ENCODE assay signal across 14 mouse cellular contexts in genomic region chr11:106669102-106669872, GRCm38 (mm10). TPM values are rescaled to one million over a fixed set of nuclear protein-coding genes. Genes with fewer than 3 reads are reported as not detected.
DNase-seq lines count a peak whose midpoint lies in the region; ATAC-seq and TF ChIP-seq lines count a peak whose summit lies in the region.
"Had no signal": no experiment of that assay in that cellular context is flagged by ENCODE, and none has a peak within 500 bp of the region (broad histone marks: within the 10 kb centered on the region; RNA-seq: fewer than 3 reads in every experiment).

No protein-coding gene starts in this region.

- no peak overlapping the region for H3K9ac ChIP-seq in forebrain, embryonic 15.5 days (replicated peaks)
- H3K9ac ChIP-seq in hindbrain, embryonic 14.5 days = no peak overlapping the region
- H3K9ac ChIP-seq in CH12.LX (ENCODE audit: insufficient read depth, low read depth) = 0 out of 2 replicates have a peak overlapping the region, but pooled peaks have one; percentile 16
- H3K9ac ChIP-seq: hindbrain, embryonic 15.5 days; kidney, embryonic 15.5 days; liver, embryonic 15.5 days had no signal

- no peak for TF ChIP-seq EP300 in CH12.LX (IDR thresholded peaks at IDR 0.05; ENCODE audit: low read length)

- H3K27ac ChIP-seq in forebrain, embryonic 10.5 days = peak overlapping the region; percentile 4; the same call in 1 of the 2 replicates
- no peak overlapping the region for H3K27ac ChIP-seq in forebrain, embryonic 15.5 days (replicated peaks)
- H3K27ac ChIP-seq in hindbrain, embryonic 10.5 days = peak overlapping the region; percentile 36; the same call in 1 of the 2 replicates
- H3K27ac ChIP-seq in hindbrain, embryonic 14.5 days = no peak overlapping the region
- peak overlapping the region; percentile 69 for H3K27ac ChIP-seq in CH12.LX (ENCODE audit: insufficient read depth, low read depth)
- H3K27ac ChIP-seq: hindbrain, embryonic 15.5 days; kidney, embryonic 15.5 days; liver, embryonic 15.5 days had no signal

- H3K36me3 ChIP-seq in forebrain, embryonic 10.5 days (replicated peaks) = no peaks in the 10 kb centered on the region
- no peaks in the 10 kb centered on the region for H3K36me3 ChIP-seq in forebrain, embryonic 15.5 days
- no peaks in the 10 kb centered on the region for H3K36me3 ChIP-seq in hindbrain, embryonic 10.5 days
- H3K36me3 ChIP-seq in hindbrain, embryonic 14.5 days (replicated peaks; ENCODE audit: control insufficient read depth, insufficient read depth) = no peaks in the 10 kb centered on the region
- H3K36me3 ChIP-seq in CH12.LX (replicated peaks in 1 of 2; ENCODE audit: control insufficient read depth in 1 of 2, insufficient read depth in 1 of 2, low read length in 1 of 2) = peaks cover 0 to 12% of the 10 kb centered on the region in 2 experiments
- H3K36me3 ChIP-seq: G1E; hindbrain, embryonic 15.5 days; kidney, embryonic 15.5 days; liver, embryonic 15.5 days had no signal

- in situ Hi-C loops in CH12.LX (cut with MboI; ENCODE audit: low pct_ligation_motif_present, low pct_unique_long_range_greater_than_20kb, low sequenced_read_pairs) = no loop called here

- H3K4me3 ChIP-seq in forebrain, embryonic 10.5 days = no peak overlapping the region
- no peak overlapping the region for H3K4me3 ChIP-seq in forebrain, embryonic 15.5 days
- H3K4me3 ChIP-seq in hindbrain, embryonic 10.5 days = no peak overlapping the region
- H3K4me3 ChIP-seq in hindbrain, embryonic 14.5 days (replicated peaks; ENCODE audit: low read length) = no peak overlapping the region
- no peak overlapping the region for H3K4me3 ChIP-seq in CH12.LX (replicated peaks in 1 of 3; ENCODE audit: low read depth in 2 of 3, low read length in 2 of 3, poor library complexity in 1 of 3)
- H3K4me3 ChIP-seq: hindbrain, embryonic 15.5 days; kidney, embryonic 15.5 days; liver, embryonic 15.5 days; myocyte had no signal

- no peak for TF ChIP-seq CTCF in CH12.LX (conservative IDR thresholded peaks at IDR 0.05 in 1 of 2, IDR thresholded peaks at IDR 0.05 in 1 of 2; ENCODE audit: low read depth in 2 of 2, low read length in 2 of 2)

- H3K9me3 ChIP-seq in forebrain, embryonic 10.5 days = no peaks in the 10 kb centered on the region
- no peaks in the 10 kb centered on the region for H3K9me3 ChIP-seq in forebrain, embryonic 15.5 days
- H3K9me3 ChIP-seq in hindbrain, embryonic 10.5 days = no peaks in the 10 kb centered on the region
- H3K9me3 ChIP-seq in hindbrain, embryonic 14.5 days (ENCODE audit: control insufficient read depth, low read length) = no peaks in the 10 kb centered on the region
- H3K9me3 ChIP-seq in CH12.LX (replicated peaks; ENCODE audit: low read length) = no peaks in the 10 kb centered on the region
- H3K9me3 ChIP-seq: G1E; hindbrain, embryonic 15.5 days; kidney, embryonic 15.5 days; liver, embryonic 15.5 days had no signal

- no peak overlapping the region for H3K4me2 ChIP-seq in forebrain, embryonic 15.5 days (replicated peaks)
- no peak overlapping the region for H3K4me2 ChIP-seq in hindbrain, embryonic 14.5 days (replicated peaks)
- peak overlapping the region; percentile 76 for H3K4me2 ChIP-seq in CH12.LX (ENCODE audit: insufficient read depth, low read depth, poor library complexity, severe bottlenecking)
- H3K4me2 ChIP-seq: hindbrain, embryonic 15.5 days; kidney, embryonic 15.5 days; liver, embryonic 15.5 days had no signal

- no peak for TF ChIP-seq RAD21 in CH12.LX (IDR thresholded peaks at IDR 0.05; ENCODE audit: low read depth, low read length)

- dilution Hi-C loops in CH12.LX (cut with MboI; ENCODE audit: extremely low pct_ligation_motif_present, extremely low pct_unique_long_range_greater_than_20kb, low sequenced_read_pairs) = no loop called here

- H3K27me3 ChIP-seq in forebrain, embryonic 10.5 days (ENCODE audit: poor library complexity, severe bottlenecking) = no peaks in the 10 kb centered on the region
- no peaks in the 10 kb centered on the region for H3K27me3 ChIP-seq in forebrain, embryonic 15.5 days
- H3K27me3 ChIP-seq in hindbrain, embryonic 10.5 days (ENCODE audit: insufficient read depth, poor library complexity, severe bottlenecking) = no peaks in the 10 kb centered on the region
- no peaks in the 10 kb centered on the region for H3K27me3 ChIP-seq in hindbrain, embryonic 14.5 days (ENCODE audit: control insufficient read depth, insufficient read depth, low read length)
- H3K27me3 ChIP-seq in CH12.LX (replicated peaks) = no peaks in the 10 kb centered on the region
- H3K27me3 ChIP-seq: hindbrain, embryonic 15.5 days; kidney, embryonic 15.5 days; liver, embryonic 15.5 days had no signal

- H3K79me2 ChIP-seq in CH12.LX (replicated peaks; ENCODE audit: control insufficient read depth, extremely low read depth, insufficient read depth, poor library complexity, severe bottlenecking) = no peaks in the 10 kb centered on the region

- H3K4me1 ChIP-seq in forebrain, embryonic 10.5 days = peaks cover 34% of the 10 kb centered on the region
- H3K4me1 ChIP-seq in forebrain, embryonic 15.5 days = peaks cover 15% of the 10 kb centered on the region
- H3K4me1 ChIP-seq in hindbrain, embryonic 10.5 days (replicated peaks) = peaks cover 54% of the 10 kb centered on the region
- H3K4me1 ChIP-seq in hindbrain, embryonic 14.5 days (replicated peaks; ENCODE audit: control insufficient read depth, insufficient read depth, low read length) = peaks cover 13% of the 10 kb centered on the region
- peaks cover 69 to 96% of the 10 kb centered on the region in 2 experiments for H3K4me1 ChIP-seq in CH12.LX (ENCODE audit: control insufficient read depth in 1 of 2, insufficient read depth in 2 of 2)

- no peak for DNase-seq in forebrain, embryonic 10.5 days (ENCODE audit: extremely low spot score, low spot score)
- no peak for DNase-seq in hindbrain, embryonic 10.5 days (ENCODE audit: low spot score)
- DNase-seq in hindbrain, embryonic 14.5 days (ENCODE audit: low spot score) = no peak
- DNase-seq in CH12.LX (ENCODE audit: extremely low read depth) = no peak
- DNase-seq in ZHBTc4 (ENCODE audit: low read depth, low spot score) = peak; percentile 86
- no peak for DNase-seq in left cerebral cortex, adult 9 months (ENCODE audit: low spot score in 2 of 2)
- no peak for DNase-seq in lung, postnatal 36 days
- DNase-seq: adrenal gland, postnatal 14 days had no signal

- WGBS in forebrain, embryonic 10.5 days = 35% methylated on average over 8 of the region's 8 CpGs
- 36% methylated on average over 8 of the region's 8 CpGs for WGBS in forebrain, embryonic 15.5 days
- 30% methylated on average over 8 of the region's 8 CpGs for WGBS in hindbrain, embryonic 10.5 days
- WGBS in hindbrain, embryonic 14.5 days = 36% methylated on average over 8 of the region's 8 CpGs

- ATAC-seq in forebrain, embryonic 15.5 days (replicated peaks) = no peak
- no peak for ATAC-seq in hindbrain, embryonic 14.5 days (ENCODE audit: low FRiP score)

- TF ChIP-seq POLR2A in CH12.LX (IDR thresholded peaks at IDR 0.05; ENCODE audit: low read depth, low read length) = no peak

TF ChIP-seq in CH12.LX, 34 proteins besides CTCF, POLR2A, EP300 and RAD21:
- no peak for TF ChIP-seq USF1 (IDR thresholded peaks at IDR 0.05; ENCODE audit: low read depth, low read length)
- TF ChIP-seq CHD2 (IDR thresholded peaks at IDR 0.05; ENCODE audit: low read length) = peak; percentile 63; the same call in 1 of the 2 replicates

RNA-seq across cellular contexts. Expression of gene Tex2, which starts 56.1 kb away (rescaled TPM):
- 6.2 and 6.4 TPM in 2 replicates for polyA plus RNA-seq in forebrain, embryonic 10.5 days (2016; fragmentation: Nextera tagmentation; extraction: Ambion mirVana)
- polyA plus RNA-seq in forebrain, embryonic 15.5 days (2015; fragmentation: Nextera tagmentation; extraction: Ambion mirVana) = 14.0 and 15.2 TPM in 2 replicates
- polyA plus RNA-seq in hindbrain, embryonic 10.5 days (2016; fragmentation: Nextera tagmentation; extraction: Ambion mirVana) = 6.9 and 7.9 TPM in 2 replicates
- polyA plus RNA-seq in hindbrain, embryonic 14.5 days (2014; fragmentation: Nextera tagmentation; extraction: Ambion mirVana) = 40.1 and 41.4 TPM in 2 replicates
- total RNA-seq in CH12.LX (2012; rRNA removed) (5.0 and 6.2 TPM in 2 replicates), CH12.LX (2014; rRNA removed) (3.9 and 4.5 TPM in 2 replicates)
- polyA plus RNA-seq in CH12.LX (2012; ENCODE audit: insufficient read length, low read depth) = 3.9 and 4.0 TPM in 2 replicates

Comparison
In these comparisons a context has a peak if more than half of its experiments do, and no peak if none do; other contexts are left out.
1. H3K27ac ChIP-seq: peak in forebrain, embryonic 10.5 days (single experiment), hindbrain, embryonic 10.5 days (single experiment) and CH12.LX (single experiment); none in forebrain, embryonic 15.5 days (single experiment) and hindbrain, embryonic 14.5 days (single experiment).